ENCODE assay signal across 26 mouse cellular contexts in genomic region chr11:20206626-20207223, GRCm38 (mm10). TPM values are rescaled to one million over a fixed set of nuclear protein-coding genes. Genes with fewer than 3 reads are reported as not detected.
A peak's percentile ranks its signal among the peaks of the same experiment; 100 is the strongest.
DNase-seq lines count a peak whose midpoint lies in the region; ATAC-seq and TF ChIP-seq lines count a peak whose summit lies in the region.
"Had no signal": no experiment of that assay in that cellular context is flagged by ENCODE, and none has a peak within 500 bp of the region (broad histone marks: within the 10 kb centered on the region; RNA-seq: fewer than 3 reads in every experiment).

No protein-coding gene starts in this region.

- no peak overlapping the region for H3K4me2 ChIP-seq in forebrain, embryonic 14.5 days (ENCODE audit: low read length)
- no peak overlapping the region for H3K4me2 ChIP-seq in forebrain, embryonic 12.5 days
- H3K4me2 ChIP-seq in intestine, postnatal 0 days (replicated peaks; ENCODE audit: low read depth): peak overlapping the region; percentile 52; the same call in 1 of the 2 replicates
- no peak overlapping the region for H3K4me2 ChIP-seq in intestine, embryonic 16.5 days (ENCODE audit: low read depth, low read length)
- no peak overlapping the region for H3K4me2 ChIP-seq in midbrain, embryonic 11.5 days
- no peak overlapping the region for H3K4me2 ChIP-seq in midbrain, embryonic 16.5 days (ENCODE audit: low read length)
- H3K4me2 ChIP-seq: embryonic facial prominence, embryonic 13.5 days; heart, embryonic 11.5 days; hindbrain, embryonic 12.5 days; liver, embryonic 13.5 days; lung, embryonic 14.5 days; midbrain, embryonic 12.5 days had no signal

- H3K36me3 ChIP-seq in forebrain, embryonic 14.5 days (ENCODE audit: control insufficient read depth, insufficient read depth, low read length): 0 out of 2 replicates have a peak, but pooled peaks cover 4% of the 10 kb centered on the region
- H3K36me3 ChIP-seq in forebrain, embryonic 12.5 days (replicated peaks): no peaks in the 10 kb centered on the region
- peaks cover 6% of the 10 kb centered on the region; the same call in 1 of the 2 replicates for H3K36me3 ChIP-seq in intestine, postnatal 0 days (ENCODE audit: control insufficient read depth, insufficient read depth)
- H3K36me3 ChIP-seq in intestine, embryonic 16.5 days (ENCODE audit: control insufficient read depth, insufficient read depth, low read length): no peaks in the 10 kb centered on the region
- H3K36me3 ChIP-seq in midbrain, embryonic 11.5 days (ENCODE audit: control insufficient read depth, insufficient read depth, low read length): no peaks in the 10 kb centered on the region
- no peaks in the 10 kb centered on the region for H3K36me3 ChIP-seq in midbrain, embryonic 16.5 days (ENCODE audit: control insufficient read depth, insufficient read depth, low read length)
- H3K36me3 ChIP-seq: embryonic facial prominence, embryonic 13.5 days; hindbrain, embryonic 12.5 days; midbrain, embryonic 12.5 days had no signal

- no peaks in the 10 kb centered on the region for H3K27me3 ChIP-seq in forebrain, embryonic 14.5 days (replicated peaks; ENCODE audit: control insufficient read depth, insufficient read depth, low read length)
- no peaks in the 10 kb centered on the region for H3K27me3 ChIP-seq in forebrain, embryonic 12.5 days
- no peaks in the 10 kb centered on the region for H3K27me3 ChIP-seq in intestine, postnatal 0 days (replicated peaks; ENCODE audit: control insufficient read depth, insufficient read depth, low read length)
- H3K27me3 ChIP-seq in intestine, embryonic 16.5 days (replicated peaks; ENCODE audit: control insufficient read depth, insufficient read depth, low read length): no peaks in the 10 kb centered on the region
- H3K27me3 ChIP-seq in midbrain, embryonic 11.5 days (ENCODE audit: control insufficient read depth, insufficient read depth, low read length): no peaks in the 10 kb centered on the region
- H3K27me3 ChIP-seq in midbrain, embryonic 16.5 days (ENCODE audit: control insufficient read depth, insufficient read depth, low read depth, low read length): no peaks in the 10 kb centered on the region
- H3K27me3 ChIP-seq: embryonic facial prominence, embryonic 13.5 days; hindbrain, embryonic 12.5 days; liver, embryonic 13.5 days; midbrain, embryonic 12.5 days; Patski had no signal

- ATAC-seq in forebrain, embryonic 14.5 days: peak; percentile 40; the same call in 1 of the 2 replicates
- ATAC-seq in forebrain, embryonic 12.5 days (ENCODE audit: low FRiP score): no peak
- no peak for ATAC-seq in intestine, postnatal 0 days
- no peak for ATAC-seq in intestine, embryonic 16.5 days
- ATAC-seq in midbrain, embryonic 11.5 days (ENCODE audit: low FRiP score): no peak
- no peak for ATAC-seq in midbrain, embryonic 16.5 days
- ATAC-seq: Patski had no signal

- H3K27ac ChIP-seq in forebrain, embryonic 14.5 days (ENCODE audit: low read depth, low read length): no peak overlapping the region
- H3K27ac ChIP-seq in forebrain, embryonic 12.5 days: no peak overlapping the region
- H3K27ac ChIP-seq in intestine, postnatal 0 days (ENCODE audit: low read depth, low read length): no peak overlapping the region
- H3K27ac ChIP-seq in intestine, embryonic 16.5 days (ENCODE audit: low read length): no peak overlapping the region
- no peak overlapping the region for H3K27ac ChIP-seq in midbrain, embryonic 11.5 days (ENCODE audit: low read depth, low read length)
- H3K27ac ChIP-seq in midbrain, embryonic 16.5 days (ENCODE audit: low read length): no peak overlapping the region
- H3K27ac ChIP-seq: hindbrain, embryonic 12.5 days; liver, embryonic 13.5 days; midbrain, embryonic 12.5 days; stomach, postnatal 0 days had no signal

- H3K4me1 ChIP-seq in forebrain, embryonic 14.5 days (ENCODE audit: control insufficient read depth, insufficient read depth, low read length): peaks cover 24% of the 10 kb centered on the region
- H3K4me1 ChIP-seq in forebrain, embryonic 12.5 days: peaks cover 44% of the 10 kb centered on the region
- peaks cover 8% of the 10 kb centered on the region; the same call in 1 of the 2 replicates for H3K4me1 ChIP-seq in intestine, postnatal 0 days (replicated peaks; ENCODE audit: control insufficient read depth, insufficient read depth, low read length)
- peaks cover 46% of the 10 kb centered on the region for H3K4me1 ChIP-seq in intestine, embryonic 16.5 days (ENCODE audit: control insufficient read depth, insufficient read depth, low read length)
- peaks cover 11% of the 10 kb centered on the region for H3K4me1 ChIP-seq in midbrain, embryonic 11.5 days (ENCODE audit: control insufficient read depth, insufficient read depth, low read length)
- peaks cover 40% of the 10 kb centered on the region for H3K4me1 ChIP-seq in midbrain, embryonic 16.5 days (ENCODE audit: control insufficient read depth, insufficient read depth, low read length)

- no peak overlapping the region for H3K9ac ChIP-seq in forebrain, embryonic 14.5 days (ENCODE audit: low read length)
- no peak overlapping the region for H3K9ac ChIP-seq in forebrain, embryonic 12.5 days
- H3K9ac ChIP-seq in intestine, postnatal 0 days (ENCODE audit: low read depth, low read length): no peak overlapping the region
- no peak overlapping the region for H3K9ac ChIP-seq in intestine, embryonic 16.5 days (ENCODE audit: low read depth, low read length)
- no peak overlapping the region for H3K9ac ChIP-seq in midbrain, embryonic 11.5 days (ENCODE audit: low read length)
- no peak overlapping the region for H3K9ac ChIP-seq in midbrain, embryonic 16.5 days (ENCODE audit: low read depth, low read length)
- H3K9ac ChIP-seq: embryonic facial prominence, embryonic 13.5 days; hindbrain, embryonic 12.5 days; liver, embryonic 13.5 days; lung, embryonic 14.5 days; midbrain, embryonic 12.5 days had no signal

- DNase-seq in forebrain, embryonic 14.5 days (ENCODE audit: low spot score): peak; percentile 56
- DNase-seq in midbrain, embryonic 11.5 days (ENCODE audit: low spot score, missing footprints): peak; percentile 51
- DNase-seq in lung, postnatal 14 days: no peak
- DNase-seq: adrenal gland, adult 2 months; cerebellum, adult 18-20 months; cerebellum, postnatal 25 days; heart, postnatal 14 days; kidney, adult 18-20 months; kidney, postnatal 10 days; liver, embryonic 13.5 days; lung, embryonic 14.5 days; lung, postnatal 36 days; right cerebral cortex, postnatal 14 days; thymus, adult 2 months; thymus, postnatal 4 days had no signal

- WGBS in forebrain, embryonic 14.5 days: 70% methylated on average over 2 of the region's 2 CpGs
- 79% methylated on average over 2 of the region's 2 CpGs for WGBS in forebrain, embryonic 12.5 days
- WGBS in intestine, postnatal 0 days: 20% methylated on average over 2 of the region's 2 CpGs
- 49% methylated on average over 2 of the region's 2 CpGs for WGBS in intestine, embryonic 16.5 days
- WGBS in midbrain, embryonic 11.5 days: 83% methylated on average over 2 of the region's 2 CpGs
- 75% methylated on average over 2 of the region's 2 CpGs for WGBS in midbrain, embryonic 16.5 days

- TF ChIP-seq CTCF in intestine, postnatal 0 days (IDR thresholded peaks at IDR 0.05; ENCODE audit: low read depth): no peak

- no peaks in the 10 kb centered on the region for H3K9me3 ChIP-seq in forebrain, embryonic 14.5 days (replicated peaks; ENCODE audit: control insufficient read depth, low read length)
- no peaks in the 10 kb centered on the region for H3K9me3 ChIP-seq in forebrain, embryonic 12.5 days
- no peaks in the 10 kb centered on the region for H3K9me3 ChIP-seq in intestine, postnatal 0 days (ENCODE audit: control insufficient read depth)
- no peaks in the 10 kb centered on the region for H3K9me3 ChIP-seq in intestine, embryonic 16.5 days (ENCODE audit: control insufficient read depth, low read length)
- H3K9me3 ChIP-seq in midbrain, embryonic 11.5 days (ENCODE audit: control insufficient read depth, low read length): no peaks in the 10 kb centered on the region
- no peaks in the 10 kb centered on the region for H3K9me3 ChIP-seq in midbrain, embryonic 16.5 days (replicated peaks; ENCODE audit: control insufficient read depth, low read length, poor library complexity, severe bottlenecking)
- H3K9me3 ChIP-seq: embryonic facial prominence, embryonic 13.5 days; hindbrain, embryonic 12.5 days; liver, embryonic 13.5 days; midbrain, embryonic 12.5 days had no signal

- H3K4me3 ChIP-seq in forebrain, embryonic 14.5 days (ENCODE audit: low read depth, low read length): no peak overlapping the region
- no peak overlapping the region for H3K4me3 ChIP-seq in forebrain, embryonic 12.5 days (replicated peaks)
- no peak overlapping the region for H3K4me3 ChIP-seq in intestine, postnatal 0 days (ENCODE audit: low read depth, low read length)
- no peak overlapping the region for H3K4me3 ChIP-seq in intestine, embryonic 16.5 days (ENCODE audit: low read length)
- no peak overlapping the region for H3K4me3 ChIP-seq in midbrain, embryonic 11.5 days (ENCODE audit: low read depth, low read length)
- no peak overlapping the region for H3K4me3 ChIP-seq in midbrain, embryonic 16.5 days (ENCODE audit: low read depth, low read length)
- H3K4me3 ChIP-seq: embryonic facial prominence, embryonic 13.5 days; erythroblast, embryonic 14.5 days; hindbrain, embryonic 12.5 days; liver, embryonic 13.5 days; midbrain, embryonic 12.5 days had no signal

RNA-seq across cellular contexts. Expression of gene Rab1a, which starts 5.5 kb away (rescaled TPM):
- polyA plus RNA-seq in forebrain, embryonic 14.5 days (2014; fragmentation: Nextera tagmentation; extraction: Ambion mirVana): 230 and 259 TPM in 2 replicates
- polyA plus RNA-seq in forebrain, embryonic 12.5 days (2016; fragmentation: Nextera tagmentation; extraction: Ambion mirVana): 270 and 283 TPM in 2 replicates
- 761 and 762 TPM in 2 replicates for polyA plus RNA-seq in intestine, postnatal 0 days (2015; fragmentation: Nextera tagmentation; extraction: Ambion mirVana)
- 368 and 403 TPM in 2 replicates for polyA plus RNA-seq in intestine, embryonic 16.5 days (2015; fragmentation: Nextera tagmentation; extraction: Ambion mirVana)
- 248 and 272 TPM in 2 replicates for polyA plus RNA-seq in midbrain, embryonic 11.5 days (2014; fragmentation: Nextera tagmentation; extraction: Ambion mirVana)
- polyA plus RNA-seq in midbrain, embryonic 16.5 days (2015; fragmentation: Nextera tagmentation; extraction: Ambion mirVana): 313 and 318 TPM in 2 replicates

RNA-seq across cellular contexts. Expression of gene Cep68, which starts 42.5 kb away (rescaled TPM):
- 24.9 and 27.9 TPM in 2 replicates for polyA plus RNA-seq in forebrain, embryonic 14.5 days (2014; fragmentation: Nextera tagmentation; extraction: Ambion mirVana)
- polyA plus RNA-seq in forebrain, embryonic 12.5 days (2016; fragmentation: Nextera tagmentation; extraction: Ambion mirVana): 36.3 and 41.2 TPM in 2 replicates
- polyA plus RNA-seq in intestine, postnatal 0 days (2015; fragmentation: Nextera tagmentation; extraction: Ambion mirVana): 6.3 and 6.5 TPM in 2 replicates
- 20.4 and 20.8 TPM in 2 replicates for polyA plus RNA-seq in intestine, embryonic 16.5 days (2015; fragmentation: Nextera tagmentation; extraction: Ambion mirVana)
- polyA plus RNA-seq in midbrain, embryonic 11.5 days (2014; fragmentation: Nextera tagmentation; extraction: Ambion mirVana): 29.4 TPM in 2 replicates
- 26.6 and 26.7 TPM in 2 replicates for polyA plus RNA-seq in midbrain, embryonic 16.5 days (2015; fragmentation: Nextera tagmentation; extraction: Ambion mirVana)
